In genomic region chr12:58947231-58947630, GRCm38 (mm10) we compare ENCODE assay signal across 8 mouse cellular contexts.
A peak's percentile ranks its signal among the peaks of the same experiment; 100 is the strongest.
DNase-seq lines count a peak whose midpoint lies in the region; ATAC-seq and TF ChIP-seq lines count a peak whose summit lies in the region.

No protein-coding gene starts in this region.

- no peaks in the 10 kb centered on the region for H3K27me3 ChIP-seq in hindbrain, embryonic 11.5 days (ENCODE audit: control insufficient read depth, insufficient read depth, low read length)
- H3K27me3 ChIP-seq in hindbrain, embryonic 13.5 days: no peaks in the 10 kb centered on the region
- 0 out of 2 replicates have a peak, but pooled peaks cover 7% of the 10 kb centered on the region for H3K27me3 ChIP-seq in G1E (ENCODE audit: insufficient read depth, low read length)
- H3K27me3 ChIP-seq in splenic B cell, adult 2 months (ENCODE audit: control insufficient read depth, insufficient read depth, low read length, poor library complexity, severe bottlenecking): no peaks in the 10 kb centered on the region

- no peaks in the 10 kb centered on the region for H3K36me3 ChIP-seq in hindbrain, embryonic 11.5 days (ENCODE audit: control insufficient read depth, insufficient read depth, low read length)
- no peaks in the 10 kb centered on the region for H3K36me3 ChIP-seq in hindbrain, embryonic 13.5 days
- no peaks in the 10 kb centered on the region for H3K36me3 ChIP-seq in G1E (replicated peaks)
- no peaks in the 10 kb centered on the region for H3K36me3 ChIP-seq in splenic B cell, adult 2 months (ENCODE audit: control insufficient read depth, insufficient read depth, low read length, poor library complexity, severe bottlenecking)

- peak; percentile 97 for TF ChIP-seq CTCF in G1E (IDR thresholded peaks at IDR 0.05; ENCODE audit: low read depth, low read length)

- H3K4me3 ChIP-seq in hindbrain, embryonic 11.5 days (ENCODE audit: low read depth, low read length): no peak overlapping the region
- H3K4me3 ChIP-seq in hindbrain, embryonic 13.5 days: no peak overlapping the region
- H3K4me3 ChIP-seq in G1E (ENCODE audit: low read depth, low read length): no peak overlapping the region

- WGBS in hindbrain, embryonic 11.5 days: 23% methylated on average over 4 of the region's 4 CpGs
- WGBS in hindbrain, embryonic 13.5 days: 24% methylated on average over 4 of the region's 4 CpGs

- ATAC-seq in hindbrain, embryonic 11.5 days (ENCODE audit: low FRiP score): no peak
- no peak for ATAC-seq in hindbrain, embryonic 13.5 days (ENCODE audit: low FRiP score)
- no peak for ATAC-seq in G1E (ENCODE audit: extremely low read depth, insufficient number of reproducible peaks, low FRiP score, poor library complexity, severe bottlenecking)

- H3K9me3 ChIP-seq in hindbrain, embryonic 11.5 days (ENCODE audit: control insufficient read depth, low read length): no peaks in the 10 kb centered on the region
- no peaks in the 10 kb centered on the region for H3K9me3 ChIP-seq in hindbrain, embryonic 13.5 days
- no peaks in the 10 kb centered on the region for H3K9me3 ChIP-seq in G1E (replicated peaks)

- H3K27ac ChIP-seq in hindbrain, embryonic 11.5 days (ENCODE audit: low read depth, low read length): no peak overlapping the region
- no peak overlapping the region for H3K27ac ChIP-seq in hindbrain, embryonic 13.5 days

- no peaks in the 10 kb centered on the region for H3K4me1 ChIP-seq in hindbrain, embryonic 11.5 days (replicated peaks; ENCODE audit: control insufficient read depth, insufficient read depth, low read length)
- no peaks in the 10 kb centered on the region for H3K4me1 ChIP-seq in hindbrain, embryonic 13.5 days (replicated peaks)
- no peaks in the 10 kb centered on the region for H3K4me1 ChIP-seq in G1E (ENCODE audit: insufficient read depth, low read depth, low read length)

- no peak overlapping the region for H3K9ac ChIP-seq in hindbrain, embryonic 11.5 days (ENCODE audit: low read depth, low read length)
- no peak overlapping the region for H3K9ac ChIP-seq in hindbrain, embryonic 13.5 days

- peak; percentile 75 for DNase-seq in hindbrain, embryonic 11.5 days (ENCODE audit: low spot score)
- peak; percentile 25 for DNase-seq in G1E (ENCODE audit: low spot score)
- DNase-seq in cerebellum, adult 9-11 months: peak; percentile 13
- peak; percentile 52 for DNase-seq in gastrocnemius, postnatal 10 days
- peak; percentile 18 to 85 for DNase-seq in layer of hippocampus, adult 18-20 months (ENCODE audit: low spot score in 2 of 2)
- peak; percentile 17 for DNase-seq in lung, postnatal 25 days (ENCODE audit: low spot score)
- peak; percentile 69 for DNase-seq in splenic B cell, adult 2 months (ENCODE audit: low read depth, low spot score)

- H3K4me2 ChIP-seq in hindbrain, embryonic 11.5 days (replicated peaks; ENCODE audit: low read depth, low read length): no peak overlapping the region
- no peak overlapping the region for H3K4me2 ChIP-seq in hindbrain, embryonic 13.5 days

Comparison
In these comparisons a context has a peak if more than half of its experiments do, and no peak if none do; other contexts are left out.
1. DNase-seq: peak in every context shown above with its lines; median percentile 75 in hindbrain, embryonic 11.5 days; 69 in splenic B cell, adult 2 months; 52 in gastrocnemius, postnatal 10 days; 52 in layer of hippocampus, adult 18-20 months; 25 in G1E; 17 in lung, postnatal 25 days; 13 in cerebellum, adult 9-11 months.